Mouse (Mus musculus) layer of hippocampus, postnatal 36 days (tissue): ENCODE data around the gene Boc. TPM values are rescaled to one million over a fixed set of nuclear protein-coding genes. Genes with fewer than 3 reads are reported as not detected.

Experiments
- DNase-seq, 2 experiments: peaks; one replicate each; pipeline ENCODE4 v3.0.0; 2022
- total RNA-seq, 2 experiments: library from RNA; stranded (reverse); gene quantifications; 2 replicates each; pipeline ENCODE4 v1.2.3; 2021

Boc gene
- total RNA-seq, 2 experiments from 2014 or later = 9.8 to 10.1 TPM

GRCm38 (mm10) chr16:44552726-44553125, 6.0 kb downstream of the Boc start:
- no peak for DNase-seq

GRCm38 (mm10) chr16:44552036-44552435, 6.7 kb downstream of the Boc start:
- DNase-seq = no peak

GRCm38 (mm10) chr16:44551491-44551890, 7.2 kb downstream of the Boc start:
- no peak for DNase-seq

- no peak for DNase-seq
Measured at GRCm38 (mm10) chr16:44550843-44551242, 7.9 kb downstream of the Boc start.

- DNase-seq = no peak
Measured at GRCm38 (mm10) chr16:44549867-44550679, 8.6 kb downstream of the Boc start.

GRCm38 (mm10) chr16:44549381-44549780, 9.3 kb downstream of the Boc start:
- DNase-seq = no peak

GRCm38 (mm10) chr16:44547976-44548375, 10.7 kb downstream of the Boc start:
- DNase-seq = no peak

GRCm38 (mm10) chr16:44546831-44547230, 11.9 kb downstream of the Boc start:
- DNase-seq = no peak

GRCm38 (mm10) chr16:44545939-44546338, 12.8 kb downstream of the Boc start:
- no peak for DNase-seq

- no peak for DNase-seq
Measured at GRCm38 (mm10) chr16:44545153-44545552, 13.5 kb downstream of the Boc start.

GRCm38 (mm10) chr16:44543098-44543497, 15.6 kb downstream of the Boc start:
- no peak for DNase-seq

- no peak for DNase-seq
Measured at GRCm38 (mm10) chr16:44542029-44542690, 16.5 kb downstream of the Boc start.

- DNase-seq = no peak
Measured at GRCm38 (mm10) chr16:44539611-44540010, 19.1 kb downstream of the Boc start.

- peak; percentile 34 to 53 for DNase-seq
Measured at GRCm38 (mm10) chr16:44538401-44539395, 20.0 kb downstream of the Boc start.

GRCm38 (mm10) chr16:44534122-44534521, 24.6 kb downstream of the Boc start:
- no peak for DNase-seq

- DNase-seq = no peak
Measured at GRCm38 (mm10) chr16:44533522-44533921, 25.2 kb downstream of the Boc start.

GRCm38 (mm10) chr16:44532851-44533250, 25.8 kb downstream of the Boc start:
- DNase-seq = no peak

- no peak for DNase-seq
Measured at GRCm38 (mm10) chr16:44531239-44531797, 27.4 kb downstream of the Boc start.

GRCm38 (mm10) chr16:44530829-44531228, 27.9 kb downstream of the Boc start:
- DNase-seq = no peak

GRCm38 (mm10) chr16:44530191-44530590, 28.5 kb downstream of the Boc start:
- no peak for DNase-seq

- no peak for DNase-seq
Measured at GRCm38 (mm10) chr16:44529691-44530090, 29.0 kb downstream of the Boc start.

GRCm38 (mm10) chr16:44528955-44529354, 29.7 kb downstream of the Boc start:
- DNase-seq = no peak
